Mouse (Mus musculus) 416B (cell line): ENCODE measurements around the gene Gimap4.

Experiments used
- DNase-seq: peaks from one replicate; pipeline ENCODE4 v3.0.0; 2011; ENCODE audit warnings: low read depth

The Gimap4 gene

GRCm38 (mm10) chr6:48684319-48684718, at the start of gene Gimap4:
Gene Gimap4, plus strand, starts transcription at chr6:48684549.
- no peak for DNase-seq

GRCm38 (mm10) chr6:48635105-48635504, 49.2 kb upstream of the Gimap4 start:
- no peak for DNase-seq

GRCm38 (mm10) chr6:48636515-48636914, 47.8 kb upstream of the Gimap4 start:
- no peak for DNase-seq

- no peak for DNase-seq
Measured at GRCm38 (mm10) chr6:48637811-48638500, 46.4 kb upstream of the Gimap4 start.

GRCm38 (mm10) chr6:48638553-48638952, 45.8 kb upstream of the Gimap4 start:
- no peak for DNase-seq

- DNase-seq, result no peak
Measured at GRCm38 (mm10) chr6:48641391-48641790, 43.0 kb upstream of the Gimap4 start.

GRCm38 (mm10) chr6:48642764-48643292, 41.5 kb upstream of the Gimap4 start:
- peak; percentile 81 for DNase-seq

- DNase-seq, result peak; percentile 80
Measured at GRCm38 (mm10) chr6:48645660-48646308, 38.6 kb upstream of the Gimap4 start.

GRCm38 (mm10) chr6:48646309-48646690, 38.0 kb upstream of the Gimap4 start:
- no peak for DNase-seq

GRCm38 (mm10) chr6:48646995-48647394, 37.4 kb upstream of the Gimap4 start, which contains the start of gene Gimap8:
Gene Gimap8, plus strand, starts transcription at chr6:48647234.
- DNase-seq, result peak; percentile 78

GRCm38 (mm10) chr6:48647611-48648010, 36.7 kb upstream of the Gimap4 start:
- no peak for DNase-seq

- DNase-seq, result no peak
Measured at GRCm38 (mm10) chr6:48648779-48649178, 35.6 kb upstream of the Gimap4 start.

- no peak for DNase-seq
Measured at GRCm38 (mm10) chr6:48650041-48650440, 34.3 kb upstream of the Gimap4 start.

GRCm38 (mm10) chr6:48658721-48659120, 25.6 kb upstream of the Gimap4 start:
- DNase-seq, result no peak

- no peak for DNase-seq
Measured at GRCm38 (mm10) chr6:48664750-48665149, 19.6 kb upstream of the Gimap4 start.

- DNase-seq, result no peak
Measured at GRCm38 (mm10) chr6:48665471-48665870, 18.9 kb upstream of the Gimap4 start.

GRCm38 (mm10) chr6:48666159-48666586, 18.2 kb upstream of the Gimap4 start:
- DNase-seq, result peak; percentile 46

- DNase-seq, result peak; percentile 70
Measured at GRCm38 (mm10) chr6:48668022-48668421, 16.3 kb upstream of the Gimap4 start.

GRCm38 (mm10) chr6:48669446-48669969, 14.8 kb upstream of the Gimap4 start:
- no peak for DNase-seq

- no peak for DNase-seq
Measured at GRCm38 (mm10) chr6:48674291-48675058, 9.9 kb upstream of the Gimap4 start.

GRCm38 (mm10) chr6:48675400-48675930, 8.9 kb upstream of the Gimap4 start:
- DNase-seq, result no peak
